Mouse (Mus musculus) monocyte, adult 5-6 weeks (primary cell): Measurements from ENCODE around the gene Kcne1l. TPM values are rescaled to one million over a fixed set of nuclear protein-coding genes. Genes with fewer than 3 reads are reported as not detected.

Experiments used
- ATAC-seq: fragments of 153-309, 156-312 bp; replicated peaks from 2 replicates; pipeline ENCODE4 v1.8.0; 2017; ENCODE audit warnings: mild to moderate bottlenecking; ENCODE audit not compliant: low TSS enrichment, insufficient number of reproducible peaks, severe bottlenecking, poor library complexity, low FRiP score
- total RNA-seq: library from RNA; stranded (forward); fragments of 200-1000, 200-491, 200-594 nt; gene quantifications from 3 replicates; pipeline ENCODE4 v1.2.3, GENCODE M21; 2017

Gene Kcne1l
- total RNA-seq, result not detected in 3 replicates

- no peak for ATAC-seq
Measured at GRCm38 (mm10) chrX:142305869-142306581, at the start of gene Kcne1l. Gene Kcne1l (minus strand): TSS chrX:142306294.

- ATAC-seq, result no peak
Measured at GRCm38 (mm10) chrX:142336207-142336606, 30.1 kb upstream of the Kcne1l start.

- no peak for ATAC-seq
Measured at GRCm38 (mm10) chrX:142335502-142335901, 29.4 kb upstream of the Kcne1l start.

- no peak for ATAC-seq
Measured at GRCm38 (mm10) chrX:142325760-142326159, 19.7 kb upstream of the Kcne1l start.

- no peak for ATAC-seq
Measured at GRCm38 (mm10) chrX:142316106-142316505, 10.0 kb upstream of the Kcne1l start.

- ATAC-seq, result no peak
Measured at GRCm38 (mm10) chrX:142315270-142315669, 9.2 kb upstream of the Kcne1l start.

GRCm38 (mm10) chrX:142314307-142315024, 8.4 kb upstream of the Kcne1l start:
- ATAC-seq, result no peak

GRCm38 (mm10) chrX:142310431-142310830, 4.3 kb upstream of the Kcne1l start:
- ATAC-seq, result no peak

- ATAC-seq, result no peak
Measured at GRCm38 (mm10) chrX:142305010-142305868, 855 bp downstream of the Kcne1l start.

GRCm38 (mm10) chrX:142304592-142304991, 1.5 kb downstream of the Kcne1l start:
- no peak for ATAC-seq

GRCm38 (mm10) chrX:142303456-142303855, 2.6 kb downstream of the Kcne1l start:
- no peak for ATAC-seq

GRCm38 (mm10) chrX:142285905-142286304, 20.2 kb downstream of the Kcne1l start:
- no peak for ATAC-seq

GRCm38 (mm10) chrX:142276573-142276972, 29.5 kb downstream of the Kcne1l start:
- ATAC-seq, result no peak

- ATAC-seq, result no peak
Measured at GRCm38 (mm10) chrX:142276031-142276430, 30.1 kb downstream of the Kcne1l start.

Other genes with a start within 250 kb of the Kcne1l start
- 0.11 TPM in 1 of 3 replicates, not detected in the others for gene Gucy2f, start 109.4 kb downstream of the Kcne1l start, total RNA-seq
- gene Nxt2, start 79.5 kb downstream of the Kcne1l start, total RNA-seq, result 21.7 to 28.6 TPM (median 25.7 TPM) in 3 replicates
- 47.2 to 53.5 TPM (median 49.2 TPM) in 3 replicates for gene Acsl4, start 84.2 kb upstream of the Kcne1l start, total RNA-seq